Mouse (Mus musculus) c-Kit-negative CD71-positive TER-119-positive erythroid progenitor cells, embryonic 14.5 days (primary cell): ENCODE results near the gene Aunip.

Experiments used
- DNase-seq: peaks from one replicate; pipeline ENCODE4 v3.0.0-alpha.2; 2013; ENCODE audit warnings: low read depth, low spot score

Aunip gene

DNA sequence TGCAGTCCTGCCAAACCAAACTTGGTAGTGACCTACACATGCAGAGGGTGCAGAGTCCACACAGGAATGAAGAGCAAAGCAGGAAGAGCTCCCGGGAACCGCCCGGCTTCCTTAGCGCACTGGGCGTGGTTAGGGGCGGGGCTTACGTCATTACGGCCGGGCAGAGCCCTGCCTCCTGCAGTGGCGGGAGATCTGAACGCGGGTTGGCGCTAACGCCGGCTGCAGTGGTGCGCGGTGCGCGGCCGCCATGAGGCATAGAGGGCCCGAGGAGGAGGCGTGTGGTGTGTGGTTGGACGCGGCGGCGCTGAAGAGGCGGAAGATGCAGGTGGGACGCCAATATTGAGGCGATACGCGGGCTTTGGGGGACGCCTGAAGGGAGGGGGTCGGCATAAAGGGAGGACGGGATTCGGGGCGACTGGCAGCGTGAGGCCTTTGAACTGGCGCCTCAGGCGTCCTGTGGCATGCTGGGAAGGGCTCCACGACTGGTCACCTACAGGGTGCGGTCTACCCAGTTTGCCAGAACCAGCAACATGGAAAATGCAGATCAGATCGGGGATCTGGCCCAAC, at the start of gene Aunip:
TSS of gene Aunip (plus strand) at position 155 of the 567 bp plus-strand sequence.
- DNase-seq, result peak; percentile 83

DNA sequence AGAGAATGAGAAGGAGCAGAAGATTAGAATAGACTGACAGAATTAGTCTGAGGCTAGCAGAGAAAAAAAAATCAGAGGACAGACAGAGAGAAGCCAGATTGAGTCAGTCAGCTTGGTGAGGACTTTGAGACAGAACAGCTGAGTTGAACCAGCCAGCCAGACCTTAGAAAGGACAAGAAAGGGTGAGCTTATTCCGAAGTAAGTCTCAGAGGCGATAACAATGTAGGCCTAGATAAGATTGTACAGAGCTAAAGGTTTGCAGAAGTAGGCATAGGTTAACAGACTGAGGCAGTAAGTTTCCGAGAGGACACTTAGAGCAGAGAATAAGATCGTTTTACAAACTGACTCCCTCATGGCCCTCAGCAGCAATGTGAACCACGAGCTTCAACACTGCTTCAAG, 49.5 kb upstream of the Aunip start:
- DNase-seq, result no peak

GRCm38 (mm10) chr4:134465789-134466188, 45.0 kb upstream of the Aunip start:
- no peak for DNase-seq

DNA sequence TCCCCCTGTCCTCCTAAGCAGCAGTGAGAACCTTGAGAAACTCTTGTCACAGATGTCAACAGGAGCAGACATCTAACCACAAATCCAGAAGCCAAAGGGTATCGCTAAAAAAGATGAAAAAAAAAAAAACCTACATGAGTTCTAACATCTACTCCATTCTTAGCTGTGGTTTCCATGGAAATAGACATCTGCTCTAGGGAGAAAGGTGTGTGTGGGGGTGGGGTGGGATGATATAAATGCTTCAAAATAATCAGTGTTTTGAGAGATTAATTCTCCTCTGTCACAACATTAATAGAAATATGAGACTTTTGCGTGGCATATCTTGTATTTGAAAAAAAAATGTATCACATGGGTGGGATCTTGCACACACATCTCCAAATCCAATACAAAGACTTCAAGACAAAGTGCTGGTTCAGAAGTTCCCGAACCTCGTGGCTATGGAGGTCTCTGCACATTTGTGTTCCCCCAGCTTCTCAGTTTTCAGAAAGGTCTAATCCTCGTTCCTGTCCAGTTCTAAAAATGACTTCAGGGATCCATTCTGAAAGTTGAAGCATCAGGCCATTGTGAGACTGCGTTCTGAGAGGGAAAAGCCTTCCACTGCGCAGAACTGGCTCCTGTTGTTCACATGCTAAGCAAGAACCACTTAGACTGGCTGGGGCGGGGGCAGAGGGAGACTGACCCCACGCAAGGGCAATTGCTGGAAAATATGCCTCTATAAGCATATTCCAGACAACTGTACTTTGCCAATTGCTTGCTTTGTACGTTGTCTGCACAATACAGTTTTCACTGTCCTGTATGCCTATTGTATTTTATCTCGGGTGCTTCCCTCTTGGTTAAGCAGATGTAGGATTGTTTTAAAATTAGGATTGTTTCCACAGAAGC, 44.2 kb upstream of the Aunip start:
- DNase-seq, result no peak

DNA sequence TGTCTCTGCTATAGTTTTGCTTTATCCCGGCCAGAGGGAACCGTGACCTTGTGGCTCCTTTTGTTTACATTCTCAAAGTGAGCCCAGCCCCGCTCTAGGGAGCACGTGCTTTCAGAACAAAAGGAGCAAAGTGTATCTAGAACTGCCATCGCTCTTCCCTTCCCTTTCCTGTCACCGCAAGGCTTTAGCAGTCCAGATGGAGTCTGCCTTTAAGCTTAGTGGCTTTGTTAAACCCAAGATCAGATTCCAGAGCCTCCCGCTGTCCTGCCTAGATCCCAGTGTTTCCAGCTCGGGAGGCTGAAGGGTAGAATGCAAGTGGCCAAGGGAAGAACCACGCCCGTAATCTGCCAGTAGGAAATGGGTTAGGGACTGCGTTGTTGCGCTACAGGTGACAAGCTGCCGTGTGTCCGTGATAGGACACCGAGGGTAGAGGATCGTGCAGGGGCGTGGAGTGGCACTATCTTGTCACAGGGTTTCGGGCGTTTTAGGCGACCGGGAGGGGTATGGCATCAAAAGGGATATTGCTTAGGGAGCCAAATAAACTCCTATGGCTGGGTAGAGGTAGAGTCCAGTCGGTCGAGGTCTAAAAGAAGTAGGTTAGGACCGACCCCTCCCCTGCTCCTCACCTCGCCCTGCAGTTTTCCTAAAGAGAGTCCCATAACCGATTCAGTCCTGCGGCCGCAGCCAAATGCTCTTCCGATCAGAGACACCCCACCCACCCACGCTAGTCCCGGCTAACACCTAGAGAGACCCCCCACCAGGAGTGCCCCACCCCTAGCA, 43.2 kb upstream of the Aunip start:
- DNase-seq, result no peak

DNA sequence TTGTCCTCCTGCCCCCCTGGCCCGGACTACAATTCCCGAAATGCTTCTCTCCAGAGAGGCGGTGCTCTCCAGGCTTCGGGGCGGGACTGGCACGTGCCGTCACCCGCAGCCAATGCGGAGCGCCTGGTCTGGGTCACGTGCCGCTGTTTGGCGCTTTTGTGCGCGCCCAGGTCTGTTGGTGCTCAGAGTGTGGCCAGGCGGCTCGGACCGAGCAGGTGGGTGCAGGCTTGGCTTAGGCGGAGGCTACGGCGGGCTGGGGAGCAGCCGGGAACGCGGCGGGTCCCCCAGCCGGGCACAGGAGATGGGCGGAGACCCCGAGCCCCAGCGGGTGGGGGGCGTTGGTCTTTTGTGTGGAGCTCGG, 42.6 kb upstream of the Aunip start, which contains the start of gene Stmn1:
TSS of gene Stmn1 (plus strand) at position 106 of the 361 bp plus-strand sequence.
- DNase-seq, result peak; percentile 85

- peak; percentile 93 for DNase-seq
Measured at GRCm38 (mm10) chr4:134468578-134469266, 42.1 kb upstream of the Aunip start.

- DNase-seq, result no peak
Measured at GRCm38 (mm10) chr4:134469341-134469796, 41.4 kb upstream of the Aunip start.

GRCm38 (mm10) chr4:134469985-134470384, 40.8 kb upstream of the Aunip start:
- DNase-seq, result no peak

DNA sequence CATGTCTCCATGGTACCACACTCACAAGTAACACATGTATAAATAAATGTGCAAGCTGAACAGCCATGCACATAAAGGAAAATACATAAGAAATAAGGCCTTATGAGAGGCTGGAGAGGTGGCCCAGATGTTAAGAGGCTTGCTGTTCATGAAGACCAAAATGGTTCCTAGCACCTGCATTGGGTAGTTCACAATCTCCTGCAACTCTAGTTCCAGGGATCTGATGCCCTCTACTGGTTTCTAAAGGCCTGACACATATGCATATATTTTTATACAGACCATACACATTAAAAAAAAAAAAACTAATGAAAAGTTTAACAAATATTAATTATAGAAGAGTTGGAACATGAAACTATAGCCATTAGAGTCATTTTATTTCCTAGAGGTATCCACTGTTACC, 39.3 kb upstream of the Aunip start:
- no peak for DNase-seq

DNA sequence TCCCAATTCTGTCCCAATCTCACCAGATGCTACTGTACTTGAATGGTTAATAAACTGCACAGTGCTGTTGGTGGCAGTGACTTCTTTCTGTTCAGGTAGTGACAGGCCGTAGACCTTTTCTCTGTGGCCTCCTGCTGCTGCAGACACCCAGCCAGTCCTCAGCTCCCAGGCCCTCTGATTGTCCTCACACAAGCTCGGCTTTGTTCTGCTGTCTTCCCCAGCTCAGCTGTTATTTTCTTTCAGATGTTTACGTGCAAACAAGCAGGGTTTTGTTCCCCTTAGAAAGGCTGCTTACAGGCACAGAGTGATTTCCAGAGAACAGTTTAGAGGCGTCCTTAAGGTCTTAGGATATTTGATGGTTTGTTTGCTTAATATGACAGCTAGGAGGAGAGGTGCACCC, 37.0 kb upstream of the Aunip start:
- DNase-seq, result no peak

DNA sequence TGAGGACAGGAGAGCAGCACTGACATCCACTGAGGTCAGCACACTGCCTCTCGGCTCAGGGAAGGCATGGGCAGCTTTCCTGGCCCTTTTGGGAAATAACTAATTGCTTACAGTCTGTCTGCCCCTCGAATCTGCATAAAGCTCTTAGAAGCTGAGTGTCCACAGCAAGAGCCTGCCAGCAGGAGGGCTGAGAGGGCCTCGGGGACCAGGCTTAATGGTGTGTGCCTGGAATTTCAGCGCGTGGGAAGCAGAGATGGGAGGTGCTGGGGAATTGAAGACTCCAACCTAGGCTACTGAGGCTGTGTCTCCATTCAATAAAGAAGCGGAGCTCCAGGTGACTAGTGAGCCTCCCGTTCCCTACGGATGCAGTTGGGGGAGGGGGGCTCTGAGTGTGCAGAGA, 36.6 kb upstream of the Aunip start:
- DNase-seq, result no peak

DNA sequence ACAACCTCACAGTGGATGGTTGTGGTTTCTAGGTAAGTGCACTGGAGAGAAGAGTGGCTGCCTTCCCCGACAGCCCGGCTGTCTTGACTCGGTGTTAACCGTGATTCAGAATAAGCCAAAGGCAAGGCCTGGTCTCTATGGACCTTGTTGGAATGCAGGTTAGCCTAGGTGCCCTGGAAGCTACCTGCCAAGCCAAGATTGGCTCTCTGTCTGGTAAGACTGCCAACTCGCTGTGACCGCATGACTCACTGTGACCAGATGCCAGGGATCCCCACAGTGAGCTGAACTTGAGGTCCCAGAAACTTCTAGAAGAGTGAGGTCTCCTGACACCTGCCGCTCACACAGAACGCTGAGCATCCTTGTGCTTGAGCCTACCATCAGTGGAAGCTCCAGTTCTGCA, 33.9 kb upstream of the Aunip start:
- no peak for DNase-seq

- DNase-seq, result peak; percentile 69
Measured at GRCm38 (mm10) chr4:134478031-134478430, 32.8 kb upstream of the Aunip start.

- no peak for DNase-seq
Measured at GRCm38 (mm10) chr4:134479839-134480238, 31.0 kb upstream of the Aunip start.

GRCm38 (mm10) chr4:134480864-134481263, 29.9 kb upstream of the Aunip start:
- peak; percentile 56 for DNase-seq

DNA sequence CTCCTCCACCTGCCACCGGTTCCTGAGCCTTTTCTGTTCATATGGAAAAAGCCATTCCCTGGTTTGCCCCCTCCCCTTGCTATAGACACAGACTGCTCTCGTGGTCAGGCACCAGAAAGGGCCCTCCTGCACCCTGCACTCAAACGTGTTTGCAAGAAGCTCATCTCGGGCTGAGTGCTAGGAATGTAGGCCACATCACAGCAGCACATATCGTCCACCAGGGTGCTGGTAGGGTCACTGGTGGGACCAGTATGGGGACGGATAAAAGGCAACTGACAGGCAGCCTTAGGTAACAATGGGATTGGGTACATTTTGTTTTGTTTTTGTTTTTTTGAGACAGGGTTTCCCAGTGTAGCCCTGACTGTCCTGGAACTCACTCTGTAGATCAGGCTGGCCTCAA, 29.5 kb upstream of the Aunip start:
- DNase-seq, result no peak

GRCm38 (mm10) chr4:134482442-134482841, 28.4 kb upstream of the Aunip start:
- DNase-seq, result no peak

DNA sequence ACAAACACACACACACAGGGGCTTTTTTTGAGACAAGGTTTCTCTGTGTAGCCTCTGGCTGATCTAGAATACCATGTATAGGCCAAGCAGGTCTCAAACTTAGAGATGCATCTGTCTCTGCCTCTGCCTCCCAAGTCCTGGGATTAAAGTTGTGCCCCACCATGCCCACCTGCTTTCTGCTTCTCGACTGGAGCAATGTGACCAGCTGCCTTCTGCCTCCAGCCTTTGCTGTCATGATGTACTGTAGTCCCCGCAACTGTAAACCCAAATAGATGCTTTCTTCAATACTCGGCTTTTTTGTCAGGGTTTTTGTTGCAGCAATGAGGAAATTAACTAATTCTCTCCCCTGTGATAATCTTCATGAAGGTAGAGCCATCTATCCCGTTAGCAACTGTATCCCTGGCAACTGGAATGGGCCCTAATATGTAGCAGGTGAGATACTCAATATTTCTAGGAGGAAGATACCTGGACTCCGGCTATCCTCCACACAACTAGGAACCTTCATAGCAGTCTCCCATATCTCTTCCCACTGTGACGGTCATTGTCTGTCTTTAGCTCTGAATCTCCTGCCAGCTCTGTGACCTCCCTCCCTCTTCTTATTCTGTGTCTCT, 27.6 kb upstream of the Aunip start:
- DNase-seq, result no peak

- DNase-seq, result no peak
Measured at GRCm38 (mm10) chr4:134483696-134484095, 27.1 kb upstream of the Aunip start.

GRCm38 (mm10) chr4:134484231-134484630, 26.6 kb upstream of the Aunip start:
- no peak for DNase-seq
